Mouse (Mus musculus) stomach, embryonic 16.5 days (tissue): Measurements from ENCODE around the gene E030018B13Rik. TPM values are rescaled to one million over a fixed set of nuclear protein-coding genes. Genes with fewer than 3 reads are reported as not detected.

Source experiments
- ATAC-seq: fragments of 200-750 bp; cut with Nextera tagmentation; 2 replicates; pipeline ENCODE4 v1.8.0; 2017; ENCODE audit warnings: moderate number of reproducible peaks, moderate TSS enrichment; ENCODE audit not compliant: insufficient read depth, low FRiP score
- H3K27ac ChIP-seq: fragments of 300-500 bp; sonication (generic); 2 replicates; pipeline ENCODE4 v1.5.1; 2014; ENCODE audit warnings: low read length
- H3K27me3 ChIP-seq: fragments of 300-500 bp; sonication (generic); 2 replicates; pipeline ENCODE4 v1.6.1; 2014; ENCODE audit warnings: low read length, control low read depth, mixed read lengths; ENCODE audit not compliant: control insufficient read depth, insufficient read depth
- H3K36me3 ChIP-seq: fragments of 300-500 bp; sonication (generic); 2 replicates; pipeline ENCODE4 v1.6.1; 2014; ENCODE audit warnings: low read length; ENCODE audit not compliant: control insufficient read depth, insufficient read depth
- H3K4me1 ChIP-seq: fragments of 300-500 bp; sonication (generic); 2 replicates; pipeline ENCODE4 v1.6.1; 2014; ENCODE audit warnings: low read length, control low read depth, mixed read lengths; ENCODE audit not compliant: control insufficient read depth, insufficient read depth
- H3K4me2 ChIP-seq: fragments of 300-500 bp; sonication (generic); 2 replicates; pipeline ENCODE4 v1.6.1; 2014; ENCODE audit warnings: low read depth, low read length, mixed read lengths
- H3K4me3 ChIP-seq: fragments of 300-500 bp; sonication (generic); replicated peaks from 2 replicates; pipeline ENCODE4 v1.5.1; 2014; ENCODE audit warnings: mild to moderate bottlenecking, low read length
- H3K9ac ChIP-seq: fragments of 300-500 bp; sonication (generic); 2 replicates; pipeline ENCODE4 v1.6.1; 2014; ENCODE audit warnings: low read length
- H3K9me3 ChIP-seq: fragments of 300-500 bp; sonication (generic); replicated peaks from 2 replicates; pipeline ENCODE4 v1.6.1; 2016; ENCODE audit warnings: low read length, control low read depth; ENCODE audit not compliant: control insufficient read depth
- WGBS: fragments of 180-500 bp; shearing (Covaris S2); extraction: QIAGEN DNeasy Blood & Tissue Kit; methylation state at CpG from one replicate; pipeline ENCODE4 v1.1.7; 2014; 5-methylcytosine and 5-hydroxymethylcytosine counted together
- polyA plus RNA-seq: library from polyadenylated mRNA; unstranded; fragments of >200 nt; fragmentation: Nextera tagmentation; extraction: Ambion mirVana; gene quantifications from 2 replicates; pipeline ENCODE4 v1.2.1, GENCODE M21; 2015

Gene E030018B13Rik
- polyA plus RNA-seq, 1 experiment from 2014 or later, result not detected

DNA sequence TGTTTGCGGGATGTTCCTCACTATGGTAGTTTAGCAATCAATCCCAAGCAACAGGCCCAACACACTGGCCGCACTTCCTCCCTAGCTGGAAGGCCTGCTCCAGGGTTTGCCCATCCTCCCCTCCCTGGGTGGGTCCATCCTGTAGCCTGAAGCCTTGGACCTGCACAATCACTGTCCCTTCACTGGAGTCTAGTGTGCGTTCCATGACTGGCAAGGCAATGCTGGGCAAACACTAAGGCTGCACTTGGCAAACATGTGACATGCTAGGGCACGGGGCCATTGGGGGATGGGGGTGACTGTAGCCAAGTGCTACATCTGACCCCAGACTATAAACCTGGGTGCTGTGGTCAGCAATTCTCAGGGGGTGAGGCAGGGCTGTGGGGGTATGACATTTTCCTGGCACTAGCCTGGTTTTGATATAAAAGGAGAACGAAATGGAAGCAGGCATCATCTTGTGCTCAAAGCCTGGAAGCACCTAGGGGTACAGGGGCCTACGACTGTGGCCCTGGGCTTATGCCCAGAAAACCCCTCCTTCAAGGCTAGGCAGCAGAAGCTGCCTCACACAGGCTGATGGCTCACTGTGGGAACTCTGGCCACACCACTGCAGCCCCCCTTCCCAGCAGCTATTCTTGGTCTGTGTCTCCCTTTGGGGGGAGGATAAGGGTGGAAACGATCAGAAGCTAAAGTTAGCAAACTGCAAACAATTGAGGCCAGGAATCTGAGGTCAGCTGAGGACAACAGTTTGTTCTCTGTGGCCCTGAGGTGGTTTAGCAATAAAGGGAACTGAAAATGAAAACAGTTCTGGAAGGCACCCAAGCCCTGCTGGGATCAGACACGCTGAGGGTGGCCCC, 5.0 kb upstream of the E030018B13Rik start:
- no peak overlapping the region for H3K9ac ChIP-seq

DNA sequence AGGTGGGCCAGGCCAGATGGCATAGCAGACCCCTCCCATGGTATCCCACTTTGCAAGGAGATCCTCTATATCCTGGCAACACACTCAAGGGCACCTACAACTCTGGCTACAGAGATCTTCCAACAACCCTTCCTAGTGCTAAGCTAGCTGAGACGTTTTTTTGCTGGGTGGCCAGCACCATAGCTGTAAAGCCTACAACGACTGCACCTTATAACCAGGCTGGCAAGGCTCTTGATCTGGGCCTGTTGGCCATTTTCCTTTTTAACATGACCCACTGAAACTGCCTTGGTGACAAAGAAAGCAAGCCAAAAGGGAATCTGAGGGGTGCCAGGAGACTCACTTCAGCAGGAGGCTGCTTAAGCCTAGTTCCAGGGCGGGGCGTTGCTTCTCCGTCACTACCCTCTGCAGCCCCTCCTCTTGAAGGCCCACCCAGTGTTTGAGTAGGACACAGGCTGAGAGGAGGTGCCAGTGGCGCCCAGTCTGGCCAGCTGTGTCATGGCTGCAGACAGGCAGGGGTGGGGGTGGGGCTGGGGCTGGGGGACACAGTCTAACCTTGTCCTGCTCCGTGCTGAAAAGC, 4.3 kb upstream of the E030018B13Rik start:
- H3K4me1 ChIP-seq, result peaks cover 52% of the 10 kb centered on the region

More for the DNA sequence above, 5.0 kb upstream of the E030018B13Rik start:
- Histone ChIP-seq H3K4me1 (peaks cover 52% of the 10 kb centered on the region), H3K27me3 (no peaks in the 10 kb centered on the region), H3K9me3 (no peaks in the 10 kb centered on the region), H3K27ac (peak overlapping the region; percentile 39), H3K4me2 (no peak overlapping the region), H3K4me3 (no peak overlapping the region), H3K36me3 (no peaks in the 10 kb centered on the region)
- peak; percentile 23 for ATAC-seq
- 40% methylated on average over 8 of the region's 8 CpGs for WGBS

DNA sequence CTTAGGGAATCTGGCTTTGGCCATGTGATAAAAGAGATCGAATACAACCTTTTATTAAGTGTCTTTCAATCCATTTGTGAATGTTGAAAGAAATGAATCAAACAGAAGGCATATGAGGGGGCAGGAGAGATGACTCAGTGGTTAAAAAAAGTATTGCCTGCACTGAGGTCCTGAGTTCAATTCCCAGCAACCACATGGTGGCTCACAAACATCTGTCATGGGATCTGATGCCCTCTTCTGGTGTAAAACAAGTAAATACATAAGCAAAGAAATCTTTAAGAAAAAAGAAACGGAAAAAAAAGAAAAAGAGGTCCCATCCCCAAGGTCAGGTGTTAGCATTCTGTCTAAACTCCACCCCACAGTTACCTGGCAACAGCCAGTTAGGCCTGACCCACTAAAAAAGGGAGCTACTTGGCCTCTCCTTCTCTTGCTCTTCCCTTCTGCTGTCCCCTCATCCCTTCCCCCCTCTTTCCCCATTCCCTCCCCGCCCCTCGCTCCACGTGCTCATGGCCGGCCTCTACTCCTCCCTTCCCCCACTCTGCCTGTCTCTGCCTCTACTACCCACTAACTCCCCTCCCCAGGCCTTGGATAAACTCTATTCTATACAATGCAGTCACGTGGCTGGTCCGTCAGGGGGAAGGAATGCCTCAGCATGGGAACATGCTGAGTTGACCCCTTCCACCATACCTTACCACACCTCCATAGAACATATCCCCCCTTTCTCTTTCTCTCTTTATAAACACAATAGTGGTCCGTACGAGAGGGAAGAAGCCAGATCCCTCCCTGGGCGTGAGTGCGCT, 3.5 kb upstream of the E030018B13Rik start:
- Histone ChIP-seq H3K27me3 (no peaks in the 10 kb centered on the region), H3K4me3 (no peak overlapping the region), H3K9ac (no peak overlapping the region), H3K27ac (peak overlapping the region; percentile 39; the same call in 1 of the 2 replicates), H3K36me3 (no peaks in the 10 kb centered on the region), H3K9me3 (no peaks in the 10 kb centered on the region), H3K4me2 (no peak overlapping the region), H3K4me1 (peaks cover 56% of the 10 kb centered on the region)
- ATAC-seq, result no peak
- 38% methylated on average over 12 of the region's 12 CpGs for WGBS

More for the DNA sequence above, 4.3 kb upstream of the E030018B13Rik start:
- ATAC-seq, result peak; percentile 27; the same call in 1 of the 2 replicates
- Histone ChIP-seq H3K27ac (peak overlapping the region; percentile 39), H3K4me3 (no peak overlapping the region), H3K9ac (no peak overlapping the region), H3K36me3 (no peaks in the 10 kb centered on the region), H3K9me3 (no peaks in the 10 kb centered on the region), H3K4me2 (no peak overlapping the region), H3K27me3 (no peaks in the 10 kb centered on the region)
- 23% methylated on average over 7 of the region's 7 CpGs for WGBS

DNA sequence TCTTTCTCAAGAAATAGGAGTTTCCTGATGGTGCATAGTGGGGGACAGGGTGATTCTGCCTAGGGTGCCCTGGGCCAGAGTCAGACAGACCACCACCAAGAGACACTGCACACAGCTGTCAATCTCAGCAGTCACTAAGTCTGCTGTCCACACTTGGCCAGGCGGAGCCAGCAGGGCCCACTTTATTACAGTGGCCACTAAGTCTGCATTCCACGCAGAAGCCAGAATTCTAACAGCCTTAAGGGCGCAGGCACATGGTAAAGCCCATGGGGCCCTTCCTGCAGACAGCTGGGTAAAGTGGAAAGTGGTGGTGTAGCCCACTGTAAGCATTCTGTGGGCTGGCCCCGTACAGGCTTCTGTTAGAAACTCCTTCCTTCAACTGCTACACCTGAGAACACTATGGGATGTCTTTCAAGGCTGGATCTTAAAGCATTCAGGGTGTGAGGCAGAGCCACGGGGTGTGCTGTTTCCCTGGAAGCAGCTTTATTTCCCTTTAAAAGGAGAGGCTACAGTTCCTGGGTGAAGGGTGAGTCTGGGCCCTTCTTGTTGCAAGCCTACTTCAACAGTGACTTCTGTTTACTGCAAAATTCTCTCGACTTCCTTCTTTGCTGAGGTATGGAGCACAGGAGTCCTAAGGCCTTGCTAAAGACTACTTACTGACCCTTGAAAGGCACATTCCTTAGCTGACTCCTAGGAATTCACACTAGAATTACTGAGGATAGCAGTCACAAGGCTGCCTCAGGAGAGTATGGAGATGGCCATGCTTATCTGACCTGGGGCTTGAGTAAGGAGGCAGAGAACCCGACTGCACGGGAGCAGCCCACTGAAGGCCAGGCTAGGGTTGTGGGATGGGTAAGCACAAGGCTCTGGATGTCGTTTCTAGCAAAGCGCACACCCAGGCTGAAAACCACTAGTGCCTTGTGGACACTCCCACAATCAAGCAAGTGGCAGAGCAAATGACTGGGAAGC, 2.6 kb upstream of the E030018B13Rik start:
- Histone ChIP-seq H3K36me3 (no peaks in the 10 kb centered on the region), H3K9ac (no peak overlapping the region), H3K4me3 (no peak overlapping the region), H3K4me1 (peaks cover 51% of the 10 kb centered on the region), H3K27ac (peak overlapping the region; percentile 36), H3K9me3 (no peaks in the 10 kb centered on the region), H3K27me3 (no peaks in the 10 kb centered on the region), H3K4me2 (no peak overlapping the region)
- no peak for ATAC-seq
- 54% methylated on average over 10 of the region's 10 CpGs for WGBS

DNA sequence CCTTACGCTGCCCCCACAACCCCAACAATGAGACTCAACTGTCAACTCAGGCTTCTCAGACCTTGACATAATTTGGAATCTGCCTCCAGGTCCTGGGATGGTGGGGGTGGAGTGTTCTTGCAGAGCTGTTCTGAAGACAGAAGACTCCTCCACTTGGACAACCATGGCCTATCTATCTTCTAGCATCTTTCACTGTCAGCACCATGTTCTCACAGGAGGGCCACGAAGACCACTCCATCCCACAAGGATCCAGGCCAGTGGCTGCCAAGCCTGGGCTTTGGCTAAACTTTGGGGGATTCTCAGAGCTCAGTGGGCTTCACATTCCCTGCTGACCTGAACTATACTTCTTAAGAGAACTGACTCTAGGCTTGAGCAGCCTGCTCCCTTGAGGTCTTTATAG, 1.8 kb upstream of the E030018B13Rik start:
- Histone ChIP-seq H3K4me2 (no peak overlapping the region), H3K9me3 (no peaks in the 10 kb centered on the region), H3K27me3 (no peaks in the 10 kb centered on the region), H3K9ac (no peak overlapping the region), H3K4me1 (peaks cover 56% of the 10 kb centered on the region), H3K4me3 (no peak overlapping the region), H3K36me3 (no peaks in the 10 kb centered on the region), H3K27ac (peak overlapping the region; percentile 36; the same call in 1 of the 2 replicates)
- ATAC-seq, result no peak
- WGBS, result 95% methylated on average over 2 of the region's 2 CpGs

DNA sequence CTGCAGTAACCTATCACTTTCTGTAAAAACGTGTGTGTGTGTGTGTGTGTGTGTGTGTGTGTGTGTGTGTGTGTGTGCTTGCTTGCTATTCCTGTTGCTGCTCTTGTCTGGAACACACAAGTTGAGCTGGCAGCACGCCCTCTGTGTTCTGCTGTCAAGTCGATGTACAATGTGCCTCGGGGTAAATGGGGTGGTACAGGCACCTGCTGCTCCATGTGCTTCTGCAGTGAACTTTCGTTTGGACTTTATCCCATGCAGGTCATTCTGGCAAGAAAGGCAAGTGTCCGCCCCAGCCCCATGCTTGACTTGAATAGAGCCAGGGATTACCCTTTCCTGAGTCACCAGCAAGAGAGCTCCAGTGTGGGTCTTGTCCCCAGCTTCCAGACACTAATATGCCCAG, 1.0 kb downstream of the E030018B13Rik start:
- no peak overlapping the region for H3K4me3 ChIP-seq
- no peak overlapping the region for H3K4me2 ChIP-seq
- H3K9me3 ChIP-seq, result no peaks in the 10 kb centered on the region
- no peak overlapping the region for H3K27ac ChIP-seq
- H3K27me3 ChIP-seq, result no peaks in the 10 kb centered on the region
- no peak overlapping the region for H3K9ac ChIP-seq
- no peaks in the 10 kb centered on the region for H3K36me3 ChIP-seq
- ATAC-seq, result 0 out of 2 replicates have a peak, but pooled peaks have one; percentile 21
- peaks cover 44% of the 10 kb centered on the region for H3K4me1 ChIP-seq
- WGBS, result 53% methylated on average over 6 of the region's 6 CpGs

DNA sequence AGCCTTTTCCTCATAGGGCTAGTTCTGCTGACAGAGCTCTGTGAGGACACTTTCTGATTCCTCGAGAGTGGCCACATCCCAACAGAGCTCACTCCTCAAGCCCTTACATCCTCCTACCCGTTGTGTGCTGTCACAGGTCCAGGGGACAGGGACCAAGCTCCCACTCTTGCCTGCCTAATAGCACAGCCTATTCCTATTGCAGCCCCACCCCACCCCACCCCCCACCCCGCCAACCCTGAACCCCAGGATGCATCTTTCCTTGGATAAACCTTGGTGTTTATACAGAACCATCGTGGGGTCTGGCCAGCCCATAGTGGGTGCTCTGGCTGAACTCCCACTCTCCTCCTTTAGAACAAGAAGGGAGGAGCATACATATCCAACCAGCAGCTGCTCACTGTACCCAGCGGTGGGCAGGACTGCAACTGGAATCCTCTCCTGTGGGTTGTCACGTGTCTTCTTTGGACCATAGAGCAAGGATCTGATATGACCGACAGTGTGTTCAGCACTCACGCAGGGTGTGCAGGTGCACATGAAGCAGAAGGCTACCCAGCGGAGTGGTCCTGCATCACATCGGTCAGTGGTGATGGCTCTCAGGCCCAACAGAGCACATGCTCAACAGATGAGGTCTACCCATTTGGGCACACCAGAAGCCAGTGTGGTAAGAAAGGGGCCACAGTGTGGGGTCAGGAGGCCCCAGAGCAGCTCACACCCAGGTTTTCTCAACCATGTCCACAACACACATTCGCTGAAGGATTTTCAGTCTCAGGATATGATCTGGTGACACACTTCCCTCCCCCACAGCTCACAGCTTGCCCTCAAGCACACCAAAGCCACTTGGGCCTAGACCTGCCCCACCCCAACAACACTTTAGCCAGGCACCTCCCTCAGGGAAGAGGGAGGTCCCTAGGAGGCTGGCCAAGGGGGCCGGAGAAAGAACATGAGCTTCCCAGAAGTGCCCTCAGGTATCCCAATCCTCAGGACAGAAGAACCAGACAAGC, 2.4 kb downstream of the E030018B13Rik start:
- no peaks in the 10 kb centered on the region for H3K9me3 ChIP-seq
- 79% methylated on average over 12 of the region's 12 CpGs for WGBS
- no peaks in the 10 kb centered on the region for H3K36me3 ChIP-seq
- H3K27ac ChIP-seq, result no peak overlapping the region
- H3K4me3 ChIP-seq, result no peak overlapping the region
- H3K9ac ChIP-seq, result no peak overlapping the region
- H3K27me3 ChIP-seq, result no peaks in the 10 kb centered on the region
- ATAC-seq, result no peak
- peaks cover 40% of the 10 kb centered on the region for H3K4me1 ChIP-seq
- no peak overlapping the region for H3K4me2 ChIP-seq
